7 mouse cellular contexts compared by ENCODE assay signal in the genomic region with DNA sequence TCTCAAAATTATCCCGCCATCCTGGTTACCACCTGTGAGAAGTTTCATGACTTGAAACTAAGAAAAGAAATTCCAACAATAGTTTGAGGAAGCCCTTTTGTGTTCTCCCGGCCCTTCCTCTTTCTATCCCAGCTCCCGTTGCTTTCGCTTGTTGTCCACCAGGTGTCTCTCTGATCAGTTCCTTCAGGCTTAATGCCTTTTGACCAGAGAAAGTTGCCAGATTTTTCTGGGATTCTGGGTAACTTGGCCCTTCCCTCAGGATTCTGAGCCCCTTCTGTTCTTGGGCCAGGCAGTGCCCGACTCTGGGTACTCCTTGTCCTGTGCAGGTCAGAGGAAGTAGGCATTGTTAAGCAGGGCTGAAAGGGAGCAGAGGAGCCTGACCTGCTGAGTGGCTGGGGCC. TPM values are rescaled to one million over a fixed set of nuclear protein-coding genes. Genes with fewer than 3 reads are reported as not detected.
DNase-seq lines count a peak whose midpoint lies in the region; ATAC-seq and TF ChIP-seq lines count a peak whose summit lies in the region.

No protein-coding gene starts in this region.

- H3K9ac ChIP-seq in intestine, postnatal 0 days (ENCODE audit: low read depth, low read length): no peak overlapping the region
- H3K9ac ChIP-seq in intestine, embryonic 15.5 days: no peak overlapping the region
- H3K9ac ChIP-seq in heart, embryonic 14.5 days (ENCODE audit: low read length): peak overlapping the region; percentile 16; the same call in 1 of the 2 replicates

- H3K4me3 ChIP-seq in intestine, postnatal 0 days (ENCODE audit: low read depth, low read length): no peak overlapping the region
- H3K4me3 ChIP-seq in intestine, embryonic 15.5 days (replicated peaks): no peak overlapping the region
- no peak overlapping the region for H3K4me3 ChIP-seq in E14TG2a.4 (replicated peaks; ENCODE audit: low read length)
- H3K4me3 ChIP-seq in bone marrow macrophage, adult 2 months (ENCODE audit: insufficient read depth, low read length): no peak overlapping the region
- H3K4me3 ChIP-seq in heart, embryonic 14.5 days (ENCODE audit: control insufficient read depth in 1 of 2, insufficient read depth in 1 of 2, low read depth in 1 of 2, low read length in 2 of 2): no peak overlapping the region
- no peak overlapping the region for H3K4me3 ChIP-seq in limb, embryonic 10.5 days

- H3K4me2 ChIP-seq in intestine, postnatal 0 days (replicated peaks; ENCODE audit: low read depth): no peak overlapping the region
- no peak overlapping the region for H3K4me2 ChIP-seq in intestine, embryonic 15.5 days (replicated peaks)
- no peak overlapping the region for H3K4me2 ChIP-seq in heart, embryonic 14.5 days (ENCODE audit: low read length)

- no peak overlapping the region for H3K27ac ChIP-seq in intestine, postnatal 0 days (ENCODE audit: low read depth, low read length)
- no peak overlapping the region for H3K27ac ChIP-seq in intestine, embryonic 15.5 days
- no peak overlapping the region for H3K27ac ChIP-seq in bone marrow macrophage, adult 2 months (ENCODE audit: insufficient read depth, low read depth, low read length)
- no peak overlapping the region for H3K27ac ChIP-seq in heart, embryonic 14.5 days (replicated peaks in 1 of 2; ENCODE audit: control insufficient read depth in 1 of 2, insufficient read depth in 1 of 2, low read depth in 2 of 2, low read length in 2 of 2)
- 0 out of 2 replicates have a peak overlapping the region, but pooled peaks have one; percentile 56 for H3K27ac ChIP-seq in limb, embryonic 10.5 days

- TF ChIP-seq CTCF in intestine, postnatal 0 days (IDR thresholded peaks at IDR 0.05; ENCODE audit: low read depth): peak; percentile 76
- TF ChIP-seq CTCF in E14TG2a.4 (conservative IDR thresholded peaks at IDR 0.05; ENCODE audit: low read length): peak; percentile 62
- TF ChIP-seq CTCF in bone marrow macrophage, adult 2 months (IDR thresholded peaks at IDR 0.05; ENCODE audit: low read depth, low read length): peak; percentile 51; the same call in 1 of the 2 replicates

- H3K9me3 ChIP-seq in intestine, postnatal 0 days (ENCODE audit: control insufficient read depth): no peaks in the 10 kb centered on the region
- H3K9me3 ChIP-seq in intestine, embryonic 15.5 days: no peaks in the 10 kb centered on the region
- no peaks in the 10 kb centered on the region for H3K9me3 ChIP-seq in E14TG2a.4 (ENCODE audit: low read length)
- H3K9me3 ChIP-seq in heart, embryonic 14.5 days (ENCODE audit: control insufficient read depth, low read length): no peaks in the 10 kb centered on the region
- no peaks in the 10 kb centered on the region for H3K9me3 ChIP-seq in limb, embryonic 10.5 days (replicated peaks)

- H3K27me3 ChIP-seq in intestine, postnatal 0 days (replicated peaks; ENCODE audit: control insufficient read depth, insufficient read depth, low read length): no peaks in the 10 kb centered on the region
- H3K27me3 ChIP-seq in intestine, embryonic 15.5 days (replicated peaks): no peaks in the 10 kb centered on the region
- H3K27me3 ChIP-seq in E14TG2a.4 (ENCODE audit: insufficient read depth, low read length): no peaks in the 10 kb centered on the region
- no peaks in the 10 kb centered on the region for H3K27me3 ChIP-seq in heart, embryonic 14.5 days (ENCODE audit: control insufficient read depth, insufficient read depth, low read length)
- no peaks in the 10 kb centered on the region for H3K27me3 ChIP-seq in limb, embryonic 10.5 days (ENCODE audit: low read depth, poor library complexity, severe bottlenecking)

- WGBS in intestine, postnatal 0 days: 16% methylated on average over 5 of the region's 5 CpGs
- WGBS in intestine, embryonic 15.5 days: 18% methylated on average over 5 of the region's 5 CpGs
- WGBS in heart, embryonic 14.5 days: 17% methylated on average over 5 of the region's 5 CpGs
- WGBS in limb, embryonic 10.5 days: 31% methylated on average over 5 of the region's 5 CpGs

- H3K36me3 ChIP-seq in intestine, postnatal 0 days (ENCODE audit: control insufficient read depth, insufficient read depth): peaks cover 17% of the 10 kb centered on the region
- peaks cover 9% of the 10 kb centered on the region; the same call in 1 of the 2 replicates for H3K36me3 ChIP-seq in intestine, embryonic 15.5 days
- H3K36me3 ChIP-seq in E14TG2a.4 (ENCODE audit: insufficient read depth, low read length): peaks cover 36% of the 10 kb centered on the region
- peaks cover 36% of the 10 kb centered on the region for H3K36me3 ChIP-seq in heart, embryonic 14.5 days (ENCODE audit: control insufficient read depth, insufficient read depth, low read length)
- H3K36me3 ChIP-seq in limb, embryonic 10.5 days: peaks cover 33% of the 10 kb centered on the region

- no peak for DNase-seq in limb, embryonic 10.5 days (ENCODE audit: low spot score)
- no peak for DNase-seq in spleen, adult 12 weeks (ENCODE audit: low spot score)

- ATAC-seq in intestine, postnatal 0 days: no peak
- ATAC-seq in intestine, embryonic 15.5 days: no peak
- no peak for ATAC-seq in heart, embryonic 14.5 days (ENCODE audit: insufficient number of reproducible peaks, insufficient read depth, low FRiP score, low read depth)

- no peaks in the 10 kb centered on the region for H3K4me1 ChIP-seq in intestine, postnatal 0 days (replicated peaks; ENCODE audit: control insufficient read depth, insufficient read depth, low read length)
- H3K4me1 ChIP-seq in intestine, embryonic 15.5 days (replicated peaks): peaks cover 6% of the 10 kb centered on the region; the same call in 1 of the 2 replicates
- H3K4me1 ChIP-seq in E14TG2a.4 (replicated peaks; ENCODE audit: low read depth, low read length): peaks cover 81% of the 10 kb centered on the region
- H3K4me1 ChIP-seq in bone marrow macrophage, adult 2 months (ENCODE audit: control insufficient read depth, insufficient read depth, low read length): peaks cover 15% of the 10 kb centered on the region
- H3K4me1 ChIP-seq in heart, embryonic 14.5 days (ENCODE audit: control insufficient read depth in 2 of 2, insufficient read depth in 2 of 2, low read length in 2 of 2): peaks cover 5 to 14% of the 10 kb centered on the region in 2 experiments
- H3K4me1 ChIP-seq in limb, embryonic 10.5 days: peaks cover 16% of the 10 kb centered on the region

- no peak for TF ChIP-seq POLR2A in bone marrow macrophage, adult 2 months (IDR thresholded peaks at IDR 0.05; ENCODE audit: borderline replicate concordance, low read depth, low read length)

RNA-seq across cellular contexts. Expression of a gene that starts 5.6 kb away (rescaled TPM):
- 683 and 718 TPM in 2 replicates for polyA plus RNA-seq in intestine, postnatal 0 days (2015; fragmentation: Nextera tagmentation; extraction: Ambion mirVana)
- polyA plus RNA-seq in intestine, embryonic 15.5 days (2015; fragmentation: Nextera tagmentation; extraction: Ambion mirVana): 619 and 707 TPM in 2 replicates
- polyA plus RNA-seq in bone marrow macrophage, adult 2 months (2012; ENCODE audit: insufficient read depth, insufficient read length, missing spikeins): 299 and 308 TPM in 2 replicates
- 611 and 670 TPM in 2 replicates for polyA plus RNA-seq in heart, embryonic 14.5 days (2014; fragmentation: Nextera tagmentation; extraction: Ambion mirVana)
- 805 and 864 TPM in 2 replicates for polyA plus RNA-seq in limb, embryonic 10.5 days (2016; fragmentation: Nextera tagmentation; extraction: Ambion mirVana)

RNA-seq across cellular contexts. Expression of a gene that starts 5.7 kb away (rescaled TPM):
- 12.1 and 12.7 TPM in 2 replicates for polyA plus RNA-seq in intestine, postnatal 0 days (2015; fragmentation: Nextera tagmentation; extraction: Ambion mirVana)
- polyA plus RNA-seq in intestine, embryonic 15.5 days (2015; fragmentation: Nextera tagmentation; extraction: Ambion mirVana): 16.1 and 17.2 TPM in 2 replicates
- polyA plus RNA-seq in bone marrow macrophage, adult 2 months (2012; ENCODE audit: insufficient read depth, insufficient read length, missing spikeins): 6.4 and 8.8 TPM in 2 replicates
- polyA plus RNA-seq in heart, embryonic 14.5 days (2014; fragmentation: Nextera tagmentation; extraction: Ambion mirVana): 13.9 and 14.0 TPM in 2 replicates
- polyA plus RNA-seq in limb, embryonic 10.5 days (2016; fragmentation: Nextera tagmentation; extraction: Ambion mirVana): 13.6 and 14.1 TPM in 2 replicates

RNA-seq across cellular contexts. Expression of a gene that starts 7.2 kb away (rescaled TPM):
- 1.3 and 1.6 TPM in 2 replicates for polyA plus RNA-seq in intestine, postnatal 0 days (2015; fragmentation: Nextera tagmentation; extraction: Ambion mirVana)
- 7.1 TPM in 2 replicates for polyA plus RNA-seq in intestine, embryonic 15.5 days (2015; fragmentation: Nextera tagmentation; extraction: Ambion mirVana)
- not detected in 2 replicates for polyA plus RNA-seq in bone marrow macrophage, adult 2 months (2012; ENCODE audit: insufficient read depth, insufficient read length, missing spikeins)
- polyA plus RNA-seq in heart, embryonic 14.5 days (2014; fragmentation: Nextera tagmentation; extraction: Ambion mirVana): 5.6 and 5.7 TPM in 2 replicates
- 18.6 and 23.7 TPM in 2 replicates for polyA plus RNA-seq in limb, embryonic 10.5 days (2016; fragmentation: Nextera tagmentation; extraction: Ambion mirVana)

RNA-seq across cellular contexts. Expression of a gene that starts 14.1 kb away (rescaled TPM):
- 7.5 and 8.9 TPM in 2 replicates for polyA plus RNA-seq in intestine, postnatal 0 days (2015; fragmentation: Nextera tagmentation; extraction: Ambion mirVana)
- polyA plus RNA-seq in intestine, embryonic 15.5 days (2015; fragmentation: Nextera tagmentation; extraction: Ambion mirVana): 21.3 and 22.4 TPM in 2 replicates
- polyA plus RNA-seq in bone marrow macrophage, adult 2 months (2012; ENCODE audit: insufficient read depth, insufficient read length, missing spikeins): 7.2 and 9.9 TPM in 2 replicates
- 17.5 and 19.9 TPM in 2 replicates for polyA plus RNA-seq in heart, embryonic 14.5 days (2014; fragmentation: Nextera tagmentation; extraction: Ambion mirVana)
- 35.3 and 36.8 TPM in 2 replicates for polyA plus RNA-seq in limb, embryonic 10.5 days (2016; fragmentation: Nextera tagmentation; extraction: Ambion mirVana)

RNA-seq across cellular contexts. Expression of a gene that starts 28.5 kb away (rescaled TPM):
- polyA plus RNA-seq in intestine, postnatal 0 days (2015; fragmentation: Nextera tagmentation; extraction: Ambion mirVana): 16.1 and 17.1 TPM in 2 replicates
- 12.5 and 13.4 TPM in 2 replicates for polyA plus RNA-seq in intestine, embryonic 15.5 days (2015; fragmentation: Nextera tagmentation; extraction: Ambion mirVana)
- polyA plus RNA-seq in bone marrow macrophage, adult 2 months (2012; ENCODE audit: insufficient read depth, insufficient read length, missing spikeins): 88.4 and 110 TPM in 2 replicates
- 8.1 TPM in 2 replicates for polyA plus RNA-seq in heart, embryonic 14.5 days (2014; fragmentation: Nextera tagmentation; extraction: Ambion mirVana)
- polyA plus RNA-seq in limb, embryonic 10.5 days (2016; fragmentation: Nextera tagmentation; extraction: Ambion mirVana): 7.5 and 9.4 TPM in 2 replicates
